Mouse (Mus musculus) left cerebral cortex, adult 8-10 months (tissue): ENCODE data around the gene Nutm1. TPM values are rescaled to one million over a fixed set of nuclear protein-coding genes. Genes with fewer than 3 reads are reported as not detected.

Experiments used
- DNase-seq, 2 experiments: peaks; one replicate each; pipeline ENCODE4 v3.0.0; 2022; ENCODE audit warnings: low spot score in 2 of 2
- total RNA-seq, 4 experiments: library from RNA; stranded (reverse); gene quantifications; 2 replicates each; pipeline ENCODE4 v1.2.4; 2022

The Nutm1 gene
- total RNA-seq, 4 experiments from 2014 or later: 0.09 TPM; not detected in 3

DNA sequence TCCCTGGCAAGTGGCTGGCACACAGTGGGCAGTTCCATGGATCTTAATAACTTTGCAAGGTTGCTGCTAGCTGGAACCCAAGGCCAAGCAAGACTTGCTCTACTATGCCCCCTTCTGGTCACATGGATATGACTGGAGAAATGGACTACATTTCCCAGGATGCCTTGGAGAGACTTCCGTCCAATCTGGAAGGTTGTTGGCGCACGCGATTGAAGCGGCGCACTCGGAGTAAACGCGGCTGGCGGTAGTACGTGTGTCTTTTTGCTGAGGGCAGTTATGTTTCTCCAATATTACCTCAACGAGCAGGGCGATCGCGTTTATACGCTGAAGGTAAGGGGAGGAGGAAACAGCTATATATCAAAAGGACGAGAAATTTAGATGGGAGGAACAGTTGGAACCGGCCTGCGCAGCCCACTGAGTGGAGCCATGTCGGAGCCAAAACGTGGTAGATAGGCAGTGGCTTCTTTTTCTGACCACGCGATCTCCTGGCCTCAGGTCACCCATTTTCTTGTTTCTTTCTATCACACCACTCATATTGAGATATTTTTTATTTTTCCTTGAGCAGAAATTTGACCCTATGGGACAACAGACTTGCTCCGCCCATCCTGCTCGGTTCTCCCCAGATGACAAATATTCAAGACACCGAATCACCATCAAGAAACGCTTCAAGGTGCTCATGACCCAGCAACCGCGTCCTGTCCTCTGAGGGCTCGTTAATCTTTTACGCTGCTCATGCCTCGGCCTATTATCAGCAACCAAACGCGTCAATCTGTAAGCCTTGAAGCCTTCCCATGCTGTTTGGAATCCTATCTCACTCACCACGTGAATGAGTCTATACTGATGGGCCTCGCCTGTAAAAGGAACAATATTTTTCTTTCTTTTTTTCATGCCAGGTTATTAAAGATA, 2.9 kb upstream of the Nutm1 start, which contains the start of gene Nop10:
Nop10 (plus strand) TSS at position 179 of the 906 bp plus-strand sequence.
- DNase-seq: peak; percentile 78 to 84

DNA sequence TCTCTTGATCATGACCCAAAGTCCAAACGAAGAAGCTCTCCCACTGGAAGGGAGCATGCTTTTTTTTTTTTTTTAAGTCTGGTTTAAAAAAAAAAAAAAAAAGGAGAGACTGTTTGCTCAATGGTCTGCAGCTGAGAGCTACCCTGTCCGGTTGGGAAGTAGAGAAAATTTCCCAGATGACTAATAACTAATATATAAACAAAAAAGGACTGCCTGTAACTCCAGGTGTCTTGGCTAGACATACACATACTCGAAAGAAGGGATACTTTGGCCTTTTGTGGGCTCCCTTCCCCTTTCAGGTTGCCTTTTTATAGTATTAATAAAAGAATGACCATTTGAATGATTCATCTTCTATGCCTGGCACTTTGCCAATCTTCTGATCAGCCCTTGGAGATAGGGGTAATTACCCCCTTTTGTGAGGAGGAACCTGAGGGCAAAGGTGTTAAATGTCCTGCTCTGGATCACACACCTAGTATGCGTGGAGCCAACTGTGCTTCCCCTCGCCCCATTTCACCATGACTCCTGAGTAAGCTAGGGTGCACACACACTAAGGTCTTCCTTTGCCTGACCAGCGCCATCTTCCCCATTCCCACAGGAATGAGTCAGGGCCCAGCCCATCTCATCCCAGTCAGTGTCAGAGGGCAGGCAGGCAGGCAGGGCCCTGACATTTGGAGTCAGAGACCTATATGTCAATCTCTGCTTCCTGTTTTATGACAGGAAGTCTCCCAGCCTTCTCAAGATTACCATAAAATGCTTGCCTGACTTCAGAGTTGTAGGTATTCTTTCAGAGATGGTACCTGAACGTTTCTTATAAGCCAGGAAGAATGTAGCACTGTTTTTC, 4.2 kb downstream of the Nutm1 start:
- DNase-seq: no peak

DNA sequence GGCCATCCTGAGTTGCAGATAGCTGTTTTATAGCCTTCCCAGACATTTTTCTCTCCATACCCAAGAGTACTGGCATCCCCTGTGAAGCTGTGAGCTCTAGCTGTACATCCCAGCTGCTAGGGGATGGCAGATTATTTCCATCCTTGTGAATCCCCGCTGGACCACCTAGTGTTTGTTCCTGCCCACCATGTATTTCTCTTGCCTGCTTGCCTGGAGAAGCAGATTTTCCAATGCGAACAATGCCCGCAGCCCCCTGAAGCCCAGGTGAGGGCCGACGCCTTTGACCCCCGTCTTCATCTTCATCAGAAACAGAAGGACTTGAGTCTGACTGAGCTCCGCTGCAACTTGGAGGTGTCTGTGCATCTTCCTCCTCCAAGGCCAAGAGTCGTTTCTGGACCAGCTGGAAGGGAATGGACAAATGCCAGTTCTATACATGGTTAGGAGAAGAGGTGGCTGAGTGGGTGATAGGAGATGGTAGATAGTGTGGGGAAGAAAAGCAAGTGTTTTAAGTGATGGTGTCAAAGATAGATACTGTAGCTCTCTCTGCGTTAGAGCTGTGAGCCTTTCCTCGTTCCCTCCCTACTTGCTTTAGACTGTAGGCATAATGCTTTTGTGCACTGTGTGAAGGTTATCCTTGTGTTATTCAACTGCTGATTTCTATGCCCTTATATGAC, 9.2 kb downstream of the Nutm1 start:
- DNase-seq: no peak

DNA sequence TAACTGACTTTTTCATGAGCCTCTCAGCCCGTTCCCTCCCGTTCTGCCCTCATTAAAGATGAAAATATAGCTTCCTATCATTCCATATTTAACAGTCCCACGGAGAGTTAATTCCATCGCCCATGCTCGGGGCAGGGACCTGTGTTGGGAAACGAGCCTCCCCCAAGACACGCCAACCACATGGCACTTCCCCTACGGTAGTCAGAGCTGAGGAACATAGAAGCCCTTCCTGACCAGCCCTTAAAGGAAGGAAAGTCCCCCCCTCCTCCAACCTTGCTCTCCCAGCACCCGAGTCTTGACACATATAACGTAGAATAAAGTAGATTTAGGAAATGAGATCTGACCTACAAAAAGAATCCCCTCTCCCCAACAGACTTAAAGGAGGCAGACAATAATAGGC, 11.8 kb downstream of the Nutm1 start:
- DNase-seq: no peak

DNA sequence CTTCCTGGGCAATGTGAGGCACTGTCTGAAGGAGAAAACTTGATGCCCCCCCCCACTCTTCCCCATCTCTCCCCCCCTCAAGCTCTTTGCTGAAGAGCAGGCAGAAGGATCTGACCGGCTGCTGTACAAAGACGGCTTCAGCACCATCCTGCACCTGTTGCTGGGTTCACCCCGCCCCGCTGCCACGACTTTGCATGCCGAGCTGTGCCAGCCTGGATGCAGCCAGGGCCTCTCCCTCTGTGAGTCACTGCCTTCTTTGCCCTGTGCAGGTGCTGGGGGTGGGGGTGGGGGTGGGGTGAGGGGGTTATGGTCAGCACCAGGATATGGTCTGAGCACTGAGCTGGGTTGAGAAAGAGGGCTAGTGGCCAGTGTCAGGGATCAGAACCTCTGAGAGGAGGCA, 12.9 kb downstream of the Nutm1 start:
- no peak for DNase-seq

DNA sequence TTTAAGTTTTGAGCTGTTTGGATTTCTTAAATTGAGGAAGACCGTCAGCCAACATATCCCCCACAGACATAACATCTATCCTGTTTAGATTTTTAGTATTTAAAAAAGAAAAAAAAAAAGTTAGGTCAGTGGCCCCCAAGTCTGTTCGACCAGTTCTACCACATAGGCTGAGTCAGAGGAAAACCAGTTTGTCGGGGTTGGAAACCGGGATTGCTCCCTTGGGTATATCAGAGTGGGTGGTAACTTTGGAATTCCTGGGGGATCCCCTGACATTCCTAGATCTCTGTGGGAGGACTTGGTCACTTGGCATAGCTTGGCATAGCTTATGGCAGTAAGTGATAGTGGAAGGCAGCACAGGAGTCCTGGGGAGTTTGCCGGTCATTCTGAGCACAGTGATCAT, 13.8 kb downstream of the Nutm1 start:
- DNase-seq: no peak

DNA sequence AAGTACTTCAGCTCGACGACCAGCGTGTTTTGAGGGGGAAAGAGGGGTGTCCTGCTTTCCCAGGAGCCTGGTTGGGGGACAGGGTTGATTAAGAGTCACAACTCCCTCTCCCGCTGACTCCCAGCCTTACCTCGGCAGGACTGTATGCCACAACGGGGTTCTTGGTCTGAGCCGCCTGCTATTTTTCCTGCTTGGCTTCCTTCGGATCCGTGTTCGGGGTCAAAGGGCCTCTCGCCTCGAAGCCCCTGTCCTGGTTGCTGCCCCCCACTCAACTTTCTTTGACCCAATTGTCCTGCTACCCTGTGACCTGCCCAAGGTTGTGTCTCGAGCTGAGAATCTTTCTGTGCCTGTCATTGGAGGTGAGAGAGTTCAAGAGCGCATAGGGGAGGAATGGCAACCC, 17.3 kb downstream of the Nutm1 start:
- DNase-seq: no peak

DNA sequence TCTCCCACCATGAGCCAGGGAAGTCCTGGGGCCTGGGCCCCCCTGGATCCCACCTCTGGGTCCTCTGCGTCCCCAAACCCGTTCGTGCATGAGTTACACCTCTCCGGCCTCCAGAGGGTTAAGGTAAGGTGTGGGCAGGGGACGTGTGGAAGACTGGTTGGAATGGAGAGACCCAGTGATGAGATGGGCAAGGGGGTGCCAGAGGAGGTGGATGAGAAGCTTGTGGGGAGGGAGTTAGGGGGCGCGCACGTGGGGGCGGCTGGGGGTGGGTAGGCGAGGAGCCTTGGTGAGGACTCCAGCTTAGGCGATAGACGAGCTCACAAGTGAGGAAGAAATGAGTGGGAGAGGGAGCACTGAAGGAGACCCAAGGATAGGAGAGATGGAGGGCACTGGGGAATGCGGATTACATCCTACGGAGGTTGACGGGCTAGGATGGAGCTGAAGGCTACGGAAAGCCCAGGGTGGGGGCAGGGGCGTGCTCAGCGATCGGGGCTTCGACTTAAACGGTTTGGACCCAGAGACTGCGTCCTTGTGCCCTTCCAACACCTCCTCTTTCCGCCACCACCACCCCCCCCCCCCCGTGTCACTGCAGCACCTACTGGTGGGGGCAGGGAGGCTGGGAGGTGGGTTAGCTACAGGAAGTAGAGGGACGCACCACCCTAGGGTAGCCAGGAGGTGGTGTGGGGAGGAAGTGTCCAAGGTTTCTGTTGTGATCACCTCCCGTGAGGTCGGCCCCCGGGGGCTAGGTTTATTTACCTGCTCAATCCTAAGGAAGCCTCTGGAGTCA, 19.0 kb downstream of the Nutm1 start:
- no peak for DNase-seq

DNA sequence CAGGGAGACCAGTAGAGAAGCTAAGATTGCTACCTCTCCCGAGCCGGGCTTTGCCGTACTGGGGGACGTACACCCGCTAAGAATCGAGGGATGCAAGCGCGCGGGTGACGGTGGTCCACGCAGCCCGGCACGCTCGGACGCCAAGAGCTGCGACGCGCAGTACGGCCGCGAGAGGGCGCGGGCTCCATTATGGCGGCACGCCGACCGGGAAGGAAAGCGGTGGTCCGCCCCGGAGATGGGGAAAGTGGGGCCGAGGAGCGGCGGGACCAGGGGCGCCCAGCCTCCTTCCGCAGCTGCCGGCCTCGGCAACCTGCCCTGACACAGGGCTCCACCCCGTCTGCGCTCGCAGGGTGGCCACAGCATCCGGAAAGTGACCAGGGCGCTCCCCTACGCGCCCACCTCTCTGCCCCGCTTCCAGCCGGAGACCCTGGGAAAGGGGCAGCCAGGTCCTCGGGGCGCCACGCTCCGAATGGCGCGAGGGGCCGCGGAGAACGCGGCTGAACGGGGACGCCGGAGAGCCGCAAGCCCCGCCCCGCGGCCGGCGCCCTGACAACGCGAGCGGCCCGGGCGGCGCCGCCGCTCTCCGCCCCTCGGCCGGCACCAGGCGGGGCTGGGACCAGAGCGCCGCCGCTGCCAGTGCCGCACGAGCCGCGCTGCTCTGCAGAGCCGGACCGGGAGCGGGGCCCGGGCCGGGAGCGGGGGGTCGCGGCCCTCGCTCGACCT, 19.7 kb downstream of the Nutm1 start, which contains the start of gene Lpcat4:
Lpcat4 (plus strand) TSS at position 257 of the 723 bp plus-strand sequence.
- DNase-seq: peak; percentile 82 to 89

DNA sequence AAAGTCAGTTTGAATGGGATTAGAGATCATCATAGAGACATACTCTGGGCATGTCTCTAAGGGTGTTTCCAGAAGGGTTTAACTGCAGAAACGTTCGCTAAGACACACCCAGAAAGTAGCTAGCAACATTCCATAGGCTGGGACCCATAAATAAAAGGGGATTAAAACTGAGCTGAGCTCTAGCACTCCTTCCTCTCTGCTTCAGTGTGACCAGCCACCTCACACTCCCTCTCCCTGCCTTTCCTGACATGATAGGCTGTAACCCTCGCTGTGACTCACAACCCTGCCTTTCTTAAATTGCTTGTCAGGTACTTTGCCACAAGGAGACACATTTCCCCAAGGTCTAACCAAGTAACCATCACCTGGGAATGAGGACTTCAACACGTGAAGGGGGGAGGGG, 21.1 kb downstream of the Nutm1 start:
- DNase-seq: no peak

DNA sequence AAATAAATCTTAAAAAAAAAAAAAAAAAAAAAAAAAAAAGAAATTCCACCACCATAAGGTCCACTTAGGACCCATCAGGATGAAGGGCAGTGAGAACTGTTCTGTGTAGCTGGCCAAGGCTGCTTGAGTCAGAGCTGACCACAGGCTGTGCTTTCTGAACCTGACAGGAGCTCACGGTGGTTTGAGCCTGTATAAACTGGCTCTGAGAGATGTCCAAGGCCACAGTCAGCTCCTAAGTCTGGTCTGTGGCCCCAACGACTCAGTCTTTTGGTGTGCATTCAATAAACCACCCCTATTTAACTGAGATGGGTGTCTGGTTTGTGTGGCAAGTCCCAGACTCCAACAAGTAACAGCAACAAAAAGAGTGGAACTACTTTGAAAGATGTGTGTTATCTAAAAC, 22.5 kb downstream of the Nutm1 start:
- DNase-seq: no peak

DNA sequence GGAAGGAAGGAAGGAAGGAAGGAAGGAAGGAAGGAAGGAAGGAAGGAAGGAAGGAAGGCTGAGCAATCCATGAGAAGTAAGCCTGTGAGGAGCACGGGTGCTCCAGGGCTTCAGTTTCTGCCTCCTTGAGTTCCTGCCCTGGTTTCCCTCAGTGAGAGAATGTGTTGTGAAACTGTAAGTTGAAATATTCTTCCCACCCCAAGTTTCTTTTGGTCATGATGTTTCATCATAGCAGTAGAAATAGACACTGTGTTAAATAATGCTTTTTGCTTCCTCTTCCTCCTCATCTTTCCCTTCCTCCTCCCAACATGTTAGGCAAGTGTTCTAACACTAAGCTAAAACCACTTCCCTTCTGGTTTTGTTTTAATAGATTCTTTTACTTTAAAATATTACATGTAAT, 26.5 kb downstream of the Nutm1 start:
- no peak for DNase-seq

DNA sequence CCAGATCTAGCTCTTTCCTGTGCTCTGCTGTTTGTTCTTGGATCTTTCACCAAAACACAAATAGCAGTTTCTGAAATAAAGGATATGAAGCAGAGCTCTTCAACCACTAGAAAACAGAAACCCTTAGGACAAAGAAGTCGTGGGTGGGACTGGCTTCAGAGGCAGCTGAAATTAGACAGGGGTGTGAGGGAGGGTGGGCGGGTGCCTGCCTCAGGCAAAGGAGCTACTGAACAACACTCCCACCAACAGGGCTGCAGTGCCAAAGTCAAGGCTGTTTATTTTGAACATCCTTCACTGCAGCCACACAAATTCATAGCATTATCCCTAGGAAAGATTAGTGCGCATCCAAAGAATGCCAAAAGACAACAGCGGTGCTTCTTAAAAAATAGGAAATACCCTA, 34.7 kb downstream of the Nutm1 start:
- peak in 1 of 2 experiments; percentile 59 for DNase-seq

DNA sequence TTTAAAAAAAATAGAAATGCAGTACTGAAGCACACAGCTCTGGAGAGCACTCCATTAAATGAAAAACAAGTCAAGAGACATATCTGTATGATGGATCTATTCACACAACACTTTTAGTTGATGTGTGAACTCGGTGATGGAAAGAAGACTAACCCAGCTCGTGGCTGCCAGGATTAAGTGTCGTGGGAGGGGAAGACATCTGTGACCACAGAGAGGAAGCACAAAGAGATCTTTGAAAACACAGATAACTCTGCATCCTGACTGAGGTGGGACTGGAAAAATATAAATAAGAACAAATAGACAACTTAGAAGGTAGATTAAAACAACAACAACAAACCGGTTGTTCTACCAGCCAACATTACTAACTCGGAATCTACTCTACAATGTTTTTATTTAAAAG, 36.5 kb downstream of the Nutm1 start:
- DNase-seq: no peak

DNA sequence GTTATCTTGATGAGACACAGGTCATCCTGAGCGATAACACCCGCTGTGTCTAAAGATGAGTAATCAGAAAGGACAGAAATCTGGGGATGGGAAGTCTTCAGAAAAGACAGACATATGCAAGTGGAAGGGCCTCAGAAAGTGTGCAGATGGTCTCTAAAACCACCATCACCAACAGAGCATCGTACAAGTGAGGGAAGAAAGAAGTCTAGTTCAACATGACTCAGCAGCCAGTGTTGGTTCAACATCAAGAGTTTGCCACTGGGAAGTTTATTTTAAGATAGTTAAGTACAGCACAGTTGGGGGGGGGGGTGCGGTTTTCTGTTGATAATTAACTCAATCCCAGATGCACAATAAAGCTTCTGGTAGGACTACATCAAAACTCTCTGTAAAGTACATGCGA, 38.2 kb downstream of the Nutm1 start:
- DNase-seq: no peak

DNA sequence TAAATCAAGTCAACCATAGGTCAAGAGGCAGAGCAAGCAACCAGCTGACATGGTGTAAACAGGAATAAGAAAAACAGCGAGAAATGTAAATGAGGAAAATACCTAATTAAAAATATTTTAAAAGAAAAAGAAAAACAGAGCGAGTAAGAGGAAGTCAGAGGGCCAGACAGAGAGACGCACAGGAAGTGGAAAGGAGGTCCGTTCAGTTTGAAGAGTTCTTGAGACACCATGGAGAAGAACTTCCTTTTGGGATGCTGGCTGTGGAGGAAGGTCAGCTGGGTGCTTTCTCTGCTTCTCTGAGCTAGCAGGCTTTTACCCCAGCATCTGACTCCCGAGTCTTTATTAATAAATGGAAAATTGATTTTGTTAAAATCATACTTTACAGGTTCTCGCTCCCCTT, 41.5 kb downstream of the Nutm1 start:
- no peak for DNase-seq

DNA sequence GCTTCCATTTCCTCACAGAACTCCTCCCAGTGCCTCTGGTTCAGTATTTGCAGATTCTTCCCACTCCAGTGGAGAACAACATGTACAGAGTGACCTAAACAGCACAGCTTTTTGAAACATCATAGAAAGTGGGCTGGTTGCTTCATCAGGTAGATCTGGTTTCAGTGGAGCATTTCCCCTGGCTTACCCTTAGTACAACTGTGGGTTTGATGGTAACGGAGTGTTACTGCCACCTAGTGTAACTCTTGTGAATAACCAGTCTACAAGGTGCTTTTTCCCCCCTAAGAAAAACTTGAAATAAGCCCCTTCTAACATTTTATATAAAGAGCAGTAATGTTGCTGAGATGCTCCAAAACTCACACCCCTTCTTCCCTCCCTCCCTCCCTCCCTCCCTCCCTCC, 43.1 kb downstream of the Nutm1 start:
- DNase-seq: no peak

DNA sequence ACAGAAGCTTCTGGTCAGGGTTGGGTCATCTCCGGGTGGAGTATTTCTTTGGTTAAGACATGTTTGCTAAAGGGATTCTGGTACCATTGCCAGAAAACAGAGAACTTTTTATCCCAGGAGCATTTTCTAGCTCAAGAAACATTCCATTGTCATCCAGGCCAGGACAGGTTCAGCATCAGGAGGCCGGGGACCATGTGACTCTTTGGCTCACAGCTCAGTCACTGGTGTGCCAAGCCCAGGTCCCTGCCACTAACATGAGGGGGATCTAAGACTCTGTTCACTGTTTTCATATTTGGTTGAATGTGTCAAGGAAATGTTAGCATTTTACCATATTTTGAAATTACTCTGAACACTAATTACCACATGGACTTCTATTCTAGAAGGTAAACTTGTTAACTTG, 48.4 kb downstream of the Nutm1 start:
- DNase-seq: no peak

DNA sequence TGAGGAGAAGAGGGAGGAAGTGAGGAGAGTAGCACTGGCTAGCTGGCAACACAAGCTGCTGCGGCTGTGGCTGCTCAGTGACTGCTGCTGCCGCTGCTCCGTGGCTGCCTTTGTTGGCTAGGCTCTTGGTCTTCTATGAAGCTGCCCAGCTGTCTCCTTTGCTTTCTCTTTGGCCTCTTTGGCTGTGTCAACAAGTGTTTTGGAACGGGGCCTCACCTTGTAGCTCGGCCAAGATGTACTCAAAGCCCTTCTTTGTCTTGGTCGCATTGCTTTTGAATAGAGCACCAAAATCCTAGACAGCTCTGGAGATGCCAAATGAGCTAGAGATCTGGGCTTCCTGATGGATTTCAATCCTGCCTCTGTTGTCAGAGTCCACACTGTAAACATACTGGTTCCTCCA, 48.9 kb downstream of the Nutm1 start:
- DNase-seq: peak; percentile 56 to 76

DNA sequence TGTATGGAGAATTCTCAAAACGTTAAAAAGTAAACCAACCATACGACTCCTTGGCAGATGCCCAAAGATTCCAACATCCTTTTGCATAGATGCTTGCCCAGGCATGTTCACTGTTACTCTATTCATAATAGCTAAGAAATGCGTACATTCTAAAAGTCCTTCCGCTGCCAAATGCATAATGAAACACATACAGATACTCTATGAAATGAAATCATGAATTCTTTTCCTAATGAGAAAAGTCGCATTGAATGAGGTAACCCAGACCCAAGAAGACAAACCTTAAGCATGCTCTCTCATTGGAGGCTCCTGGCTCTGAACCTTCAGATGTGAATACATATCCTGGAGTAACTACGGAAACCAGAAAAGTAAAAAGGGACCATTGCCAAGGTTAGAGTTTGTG, 56.0 kb downstream of the Nutm1 start:
- no peak for DNase-seq
